Mouse (Mus musculus) heart, embryonic 10.5 days (tissue): Measurements from ENCODE around the gene Zfp61. TPM values are rescaled to one million over a fixed set of nuclear protein-coding genes. Genes with fewer than 3 reads are reported as not detected.

Experiments
- DNase-seq: peaks from one replicate; pipeline ENCODE4 v3.0.0-alpha.2; 2017; ENCODE audit warnings: low spot score
- H3K27ac ChIP-seq: fragments of 300-500 bp; sonication (generic); 2 replicates; pipeline ENCODE4 v1.5.1; 2016; ENCODE audit warnings: mild to moderate bottlenecking
- H3K27me3 ChIP-seq: fragments of 300-500 bp; sonication (generic); 2 replicates; pipeline ENCODE4 v1.6.1; 2016; ENCODE audit warnings: mild to moderate bottlenecking; ENCODE audit not compliant: poor library complexity, insufficient read depth, severe bottlenecking
- H3K36me3 ChIP-seq: fragments of 300-500 bp; sonication (generic); 2 replicates; pipeline ENCODE4 v1.6.1; 2016; ENCODE audit warnings: mild to moderate bottlenecking, moderate library complexity
- H3K4me1 ChIP-seq: fragments of 300-500 bp; sonication (generic); 2 replicates; pipeline ENCODE4 v1.6.1; 2016; ENCODE audit warnings: mild to moderate bottlenecking
- H3K4me3 ChIP-seq: fragments of 300-500 bp; sonication (generic); 2 replicates; pipeline ENCODE4 v1.5.1; 2016; ENCODE audit warnings: mild to moderate bottlenecking, moderate library complexity
- H3K9me3 ChIP-seq: fragments of 300-500 bp; sonication (generic); 2 replicates; pipeline ENCODE4 v1.6.1; 2016; ENCODE audit warnings: mild to moderate bottlenecking, moderate library complexity
- WGBS: fragments of 180-500 bp; shearing (Covaris S2); methylation state at CpG from one replicate; pipeline ENCODE4 v1.1.7; 2016; 5-methylcytosine and 5-hydroxymethylcytosine counted together
- polyA plus RNA-seq: library from polyadenylated mRNA; unstranded; fragments of >200 nt; fragmentation: Nextera tagmentation; extraction: Ambion mirVana; gene quantifications from 2 replicates; pipeline ENCODE4 v1.2.1, GENCODE M21; 2016

The Zfp61 gene
- 20.7 and 27.2 TPM in 2 replicates for polyA plus RNA-seq

DNA sequence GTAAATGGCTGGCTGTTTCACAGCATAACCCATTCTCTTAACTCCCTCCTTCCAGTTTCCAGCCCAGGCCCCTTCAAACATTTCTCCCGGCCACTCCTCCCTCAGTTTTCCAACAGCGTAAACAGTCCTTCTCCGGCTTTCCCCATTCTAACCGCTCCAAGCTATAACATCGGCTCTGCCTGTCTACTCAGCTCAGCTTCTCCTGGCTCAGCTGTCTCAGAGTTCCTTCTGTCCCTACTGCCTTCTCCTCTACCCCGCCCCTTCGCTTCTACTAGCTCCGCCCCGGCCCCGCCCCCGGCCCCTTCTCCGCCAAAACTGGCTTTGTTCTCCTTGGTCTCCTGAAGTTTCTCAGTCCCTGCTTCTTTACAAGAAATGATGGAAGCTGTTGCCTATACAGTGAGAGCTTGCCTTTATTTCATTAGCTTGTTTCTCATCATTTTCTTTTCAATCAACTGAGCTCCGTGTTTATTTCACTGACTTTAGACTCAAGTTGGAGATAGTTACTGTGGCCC, at the start of gene Zfp61:
Gene Zfp61 (minus strand): TSS at position 462 of the 512 bp plus-strand sequence.
- H3K4me3 ChIP-seq: peak within 1 kb of the TSS; percentile 83
- no peaks in the 10 kb centered on the region for H3K27me3 ChIP-seq
- H3K4me1 ChIP-seq: peaks cover 10% of the 10 kb centered on the region; the same call in 1 of the 2 replicates
- DNase-seq: peak; percentile 84
- no peaks in the 10 kb centered on the region for H3K9me3 ChIP-seq
- H3K36me3 ChIP-seq: peaks cover 33% of the 10 kb centered on the region
- H3K27ac ChIP-seq: peak within 1 kb of the TSS; percentile 62; the same call in 1 of the 2 replicates
- 2% methylated on average over 13 of the region's 13 CpGs for WGBS

DNA sequence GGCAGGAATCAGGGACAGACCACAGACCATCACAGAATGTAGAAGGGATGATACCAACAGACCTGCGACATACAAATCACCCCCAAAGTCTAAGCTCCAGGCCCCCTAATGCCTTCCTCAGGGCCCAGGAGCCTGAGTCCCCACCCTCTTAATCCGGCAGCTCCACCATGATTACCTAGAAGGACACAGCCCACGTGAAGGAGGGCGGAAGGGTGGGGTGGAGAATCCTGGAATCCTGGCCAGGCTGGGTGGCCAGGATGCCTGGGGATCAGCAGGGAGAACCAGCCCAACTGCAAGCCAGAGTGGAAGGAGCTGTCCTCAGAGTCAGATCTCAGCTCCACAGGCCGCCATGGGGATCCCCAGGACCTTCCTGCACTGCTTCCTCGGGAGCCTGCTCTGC, 47.9 kb upstream of the Zfp61 start, which contains the start of gene Lypd5:
Gene Lypd5 (plus strand): TSS at position 301 of the 400 bp plus-strand sequence.
- H3K4me3 ChIP-seq: no peak within 1 kb of the TSS
- H3K36me3 ChIP-seq: no peaks in the 10 kb centered on the region
- H3K27me3 ChIP-seq: peaks cover 19% of the 10 kb centered on the region; the same call in 1 of the 2 replicates
- no peak within 1 kb of the TSS for H3K27ac ChIP-seq
- H3K9me3 ChIP-seq: no peaks in the 10 kb centered on the region
- no peaks in the 10 kb centered on the region for H3K4me1 ChIP-seq
- DNase-seq: no peak
- 39% methylated on average over 6 of the region's 6 CpGs for WGBS

DNA sequence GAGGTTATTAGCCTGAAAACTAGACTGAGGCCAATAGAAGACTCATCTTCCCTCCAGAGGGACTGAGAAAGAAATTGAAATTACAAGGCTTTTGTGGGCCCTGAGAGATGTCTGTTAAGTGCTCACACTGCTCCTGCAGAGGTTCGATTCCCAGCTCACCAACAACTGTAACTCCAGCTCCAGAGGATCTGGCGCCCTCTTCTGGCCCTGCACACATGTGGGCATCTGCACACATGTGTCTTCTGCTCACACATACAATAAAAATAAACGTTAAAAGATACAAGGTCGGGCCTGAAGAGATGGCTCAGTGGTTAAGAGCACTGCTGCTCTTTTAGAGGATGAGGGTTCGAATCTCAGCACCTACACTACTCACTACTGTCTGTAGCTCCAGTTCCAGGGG, 45.4 kb upstream of the Zfp61 start:
- Histone ChIP-seq H3K27ac (no peak overlapping the region), H3K9me3 (no peaks in the 10 kb centered on the region), H3K4me1 (no peaks in the 10 kb centered on the region), H3K4me3 (no peak overlapping the region), H3K36me3 (no peaks in the 10 kb centered on the region), H3K27me3 (0 out of 2 replicates have a peak, but pooled peaks cover 4% of the 10 kb centered on the region)
- WGBS: 61% methylated on average over 5 of the region's 5 CpGs
- no peak for DNase-seq

DNA sequence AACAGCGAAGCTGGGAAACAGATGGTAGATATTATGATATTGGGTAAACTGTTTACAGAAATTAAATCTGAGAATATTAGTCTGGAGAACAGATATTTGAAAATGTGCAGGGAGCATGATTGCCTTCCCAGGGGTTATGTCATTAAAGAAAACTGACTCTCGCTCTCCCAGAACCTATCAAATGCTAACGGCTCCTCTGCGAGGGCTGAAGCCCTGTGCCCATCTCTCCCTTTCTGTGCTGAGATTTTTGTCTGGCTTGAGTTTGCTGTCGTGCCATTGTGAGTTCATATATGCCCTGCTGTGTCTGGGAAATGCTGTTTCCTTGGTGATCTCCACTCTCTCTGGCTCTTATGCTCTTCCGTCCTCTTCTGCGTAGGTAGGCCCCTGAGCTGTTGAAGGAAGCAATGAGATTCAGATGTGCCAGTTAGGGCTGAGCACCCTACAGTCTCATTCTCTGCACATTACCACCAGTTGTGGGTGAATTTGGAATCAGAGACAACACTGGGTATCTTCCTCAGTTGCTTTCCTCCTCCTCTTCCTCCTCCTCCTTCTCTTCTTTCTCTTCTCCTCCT, 42.8 kb upstream of the Zfp61 start:
- H3K36me3 ChIP-seq: no peaks in the 10 kb centered on the region
- H3K4me3 ChIP-seq: no peak overlapping the region
- H3K27ac ChIP-seq: no peak overlapping the region
- H3K9me3 ChIP-seq: no peaks in the 10 kb centered on the region
- no peaks in the 10 kb centered on the region for H3K4me1 ChIP-seq
- 69% methylated on average over 7 of the region's 7 CpGs for WGBS
- H3K27me3 ChIP-seq: no peaks in the 10 kb centered on the region
- no peak for DNase-seq

DNA sequence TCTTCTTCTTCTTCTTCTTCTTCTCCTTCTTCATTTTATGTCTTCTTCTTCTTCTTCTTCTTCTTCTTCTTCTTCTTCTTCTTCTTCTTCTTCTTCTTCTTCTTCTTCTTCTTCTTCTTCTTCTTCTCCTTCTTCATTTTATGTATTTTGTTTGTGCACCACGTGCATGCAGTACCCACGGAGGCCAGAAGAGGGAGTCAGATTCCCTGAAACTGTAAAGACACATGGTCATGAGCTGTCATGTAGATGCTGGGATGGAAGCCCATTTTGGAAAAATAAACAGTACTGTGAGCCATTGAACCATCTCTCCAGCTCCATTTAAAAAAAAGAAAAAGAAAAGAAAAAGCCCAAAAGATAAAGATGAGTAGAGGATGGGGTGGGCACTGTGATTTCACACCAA, 37.2 kb upstream of the Zfp61 start:
- peaks cover 18% of the 10 kb centered on the region for H3K27me3 ChIP-seq
- H3K4me1 ChIP-seq: no peaks in the 10 kb centered on the region
- DNase-seq: no peak
- H3K27ac ChIP-seq: no peak overlapping the region
- no peaks in the 10 kb centered on the region for H3K9me3 ChIP-seq
- WGBS: 37% methylated on average over 2 of the region's 2 CpGs
- no peaks in the 10 kb centered on the region for H3K36me3 ChIP-seq
- no peak overlapping the region for H3K4me3 ChIP-seq

DNA sequence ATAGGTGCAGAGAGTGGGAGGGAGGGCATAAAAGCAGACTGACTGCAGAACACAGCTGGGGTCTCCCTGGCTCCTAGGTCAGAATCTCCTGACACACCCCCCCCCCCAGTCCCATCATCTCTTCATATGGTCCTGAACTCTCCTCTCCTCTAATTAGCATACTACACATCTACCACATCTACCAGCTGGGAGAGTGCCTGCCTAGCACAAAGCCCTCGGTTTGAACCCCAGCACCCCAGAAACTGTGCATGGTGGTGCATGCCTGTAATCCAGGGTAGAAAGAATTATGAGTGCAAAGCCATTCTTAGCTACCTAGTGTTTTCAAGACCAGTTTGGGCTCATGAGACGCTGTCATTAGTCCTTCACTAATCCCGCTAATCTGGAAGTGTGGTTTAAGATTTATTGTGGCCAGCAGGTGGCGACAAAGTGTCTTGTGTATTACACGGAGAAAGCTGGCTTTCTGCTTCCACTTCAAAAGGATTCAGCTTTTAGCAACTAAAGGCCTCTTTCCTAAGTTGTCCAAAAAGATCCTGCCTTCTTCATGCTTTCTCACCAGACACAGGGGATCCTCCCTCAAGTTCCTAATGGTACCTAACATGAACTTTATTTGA, 34.8 kb upstream of the Zfp61 start:
- DNase-seq: no peak
- no peaks in the 10 kb centered on the region for H3K4me1 ChIP-seq
- no peaks in the 10 kb centered on the region for H3K9me3 ChIP-seq
- H3K4me3 ChIP-seq: no peak overlapping the region
- WGBS: 10% methylated on average over 5 of the region's 5 CpGs
- H3K36me3 ChIP-seq: no peaks in the 10 kb centered on the region
- no peak overlapping the region for H3K27ac ChIP-seq
- H3K27me3 ChIP-seq: peaks cover 26% of the 10 kb centered on the region

DNA sequence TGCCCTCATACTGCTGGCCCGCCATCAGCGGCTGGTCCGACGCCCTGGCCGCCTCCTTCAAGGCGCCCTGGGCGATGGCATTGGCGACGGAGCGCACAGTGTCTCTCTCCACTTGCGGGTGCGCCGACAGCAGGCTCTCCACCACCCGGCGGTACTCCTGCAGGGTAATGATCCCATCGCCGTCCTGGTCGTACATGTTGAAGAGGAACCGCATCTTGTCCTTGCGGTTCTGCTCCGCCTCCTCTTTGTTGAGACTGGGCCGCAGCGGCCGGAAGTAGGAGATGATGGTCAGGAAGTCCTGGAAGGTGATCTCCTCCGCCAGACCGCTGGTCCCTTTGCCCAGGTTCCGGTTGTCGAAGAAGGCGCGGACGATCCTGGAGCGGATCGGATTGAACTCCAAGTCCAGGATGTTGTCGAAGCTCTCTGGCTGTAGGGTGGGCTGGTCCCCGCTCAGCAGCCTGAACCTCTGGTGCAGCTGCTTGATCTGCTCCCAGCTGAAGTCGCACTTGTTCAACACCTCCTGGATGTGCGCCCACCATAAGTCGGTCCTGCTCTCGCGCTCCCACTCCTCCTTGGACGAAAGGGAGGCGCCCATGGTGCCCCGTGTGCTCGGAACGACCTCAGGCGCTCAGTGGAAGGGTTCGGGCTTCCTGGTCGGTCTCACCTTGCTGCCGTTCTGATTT, 32.4 kb upstream of the Zfp61 start, which contains the start of gene Tescl:
Gene Tescl (minus strand): TSS at position 633 of the 683 bp plus-strand sequence.
- no peak for DNase-seq
- H3K4me3 ChIP-seq: peak within 1 kb of the TSS; percentile 17; the same call in 1 of the 2 replicates
- WGBS: 32% methylated on average over 49 of the region's 49 CpGs

DNA sequence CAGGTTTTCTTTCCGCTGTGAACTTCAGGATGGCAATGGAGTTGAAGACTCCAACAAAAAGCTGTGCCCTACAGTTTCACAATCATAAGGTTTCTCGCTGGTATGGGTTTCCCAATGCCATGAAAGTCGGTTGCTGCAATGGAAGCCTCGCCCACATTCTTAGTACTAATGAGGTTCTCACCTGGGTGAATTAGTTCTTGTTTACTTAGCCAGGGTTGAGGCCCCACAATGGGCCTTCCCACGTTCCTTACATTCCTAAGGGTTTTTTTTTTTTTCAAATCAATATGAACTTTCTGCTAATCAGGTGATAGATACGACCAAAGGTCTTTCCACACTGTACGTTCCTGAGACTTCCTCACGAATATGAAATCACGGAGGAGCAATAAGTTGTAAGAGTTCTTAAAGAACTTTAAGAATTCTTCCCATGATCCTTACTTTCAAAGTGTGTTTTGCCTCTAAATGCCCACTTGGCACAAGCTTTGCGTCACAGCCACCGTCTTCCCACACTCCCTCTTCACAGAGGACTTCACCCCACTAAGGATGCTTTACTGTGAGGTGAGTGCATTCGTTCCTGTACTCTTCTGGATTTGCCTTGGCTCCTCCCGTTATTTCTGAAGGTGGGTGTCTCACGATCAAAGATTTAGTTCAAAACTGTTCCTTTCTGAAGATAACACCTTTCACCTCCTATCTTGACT, 26.4 kb upstream of the Zfp61 start:
- H3K9me3 ChIP-seq: no peaks in the 10 kb centered on the region
- H3K27ac ChIP-seq: no peak overlapping the region
- no peak overlapping the region for H3K4me3 ChIP-seq
- WGBS: 77% methylated on average over 14 of the region's 14 CpGs
- H3K27me3 ChIP-seq: no peaks in the 10 kb centered on the region; the same call in 1 of the 2 replicates
- no peaks in the 10 kb centered on the region for H3K4me1 ChIP-seq
- DNase-seq: no peak
- no peaks in the 10 kb centered on the region for H3K36me3 ChIP-seq

More for the DNA sequence above, 32.4 kb upstream of the Zfp61 start, which contains the start of gene Tescl:
- Histone ChIP-seq H3K36me3 (no peaks in the 10 kb centered on the region), H3K4me1 (no peaks in the 10 kb centered on the region), H3K27ac (no peak within 1 kb of the TSS), H3K9me3 (no peaks in the 10 kb centered on the region), H3K27me3 (peaks cover 26% of the 10 kb centered on the region)

DNA sequence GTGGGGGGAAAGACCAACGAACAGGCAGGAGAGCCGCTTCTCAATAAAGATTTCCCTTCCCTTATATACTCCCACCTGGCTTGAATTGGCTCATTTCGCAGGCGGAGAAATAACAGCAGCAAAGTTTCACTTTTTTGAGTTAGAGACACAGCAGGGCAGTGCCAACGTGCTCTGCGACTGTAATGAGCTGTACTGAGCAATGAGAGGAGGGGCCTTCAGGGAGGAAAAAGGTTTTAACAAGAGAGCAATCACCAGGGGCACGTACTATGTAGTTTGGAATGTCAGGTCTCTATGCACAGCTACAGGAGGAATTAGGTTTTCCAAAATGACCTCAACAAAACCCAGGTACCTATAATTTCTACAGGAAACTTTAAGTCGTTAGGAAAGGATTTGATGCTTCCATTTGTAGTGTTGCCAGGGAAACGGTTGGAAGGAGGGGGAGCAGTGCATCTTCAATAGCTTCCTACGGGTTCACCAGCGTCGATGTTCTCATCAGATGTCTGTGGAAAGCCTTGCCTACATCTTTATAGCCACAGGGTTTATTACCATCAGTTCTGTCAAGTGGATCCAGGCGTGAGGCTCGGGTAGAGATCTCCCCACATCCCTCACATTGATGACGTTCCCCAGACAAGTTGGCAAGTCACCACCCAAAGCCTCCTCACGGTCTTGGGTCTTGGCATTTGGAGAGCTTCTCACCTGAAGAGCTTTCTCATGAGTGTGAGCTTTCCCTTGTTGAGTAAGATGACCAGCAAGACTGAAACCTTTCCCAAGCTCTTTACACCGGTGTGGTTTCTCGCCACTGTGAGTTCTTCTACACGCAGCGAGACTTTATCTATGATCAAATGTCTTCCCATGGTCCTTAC, 25.5 kb upstream of the Zfp61 start:
- Histone ChIP-seq H3K9me3 (no peaks in the 10 kb centered on the region), H3K4me3 (peak overlapping the region; percentile 47), H3K27me3 (no peaks in the 10 kb centered on the region), H3K4me1 (no peaks in the 10 kb centered on the region), H3K36me3 (no peaks in the 10 kb centered on the region), H3K27ac (no peak overlapping the region)
- WGBS: 47% methylated on average over 20 of the region's 20 CpGs
- no peak for DNase-seq

DNA sequence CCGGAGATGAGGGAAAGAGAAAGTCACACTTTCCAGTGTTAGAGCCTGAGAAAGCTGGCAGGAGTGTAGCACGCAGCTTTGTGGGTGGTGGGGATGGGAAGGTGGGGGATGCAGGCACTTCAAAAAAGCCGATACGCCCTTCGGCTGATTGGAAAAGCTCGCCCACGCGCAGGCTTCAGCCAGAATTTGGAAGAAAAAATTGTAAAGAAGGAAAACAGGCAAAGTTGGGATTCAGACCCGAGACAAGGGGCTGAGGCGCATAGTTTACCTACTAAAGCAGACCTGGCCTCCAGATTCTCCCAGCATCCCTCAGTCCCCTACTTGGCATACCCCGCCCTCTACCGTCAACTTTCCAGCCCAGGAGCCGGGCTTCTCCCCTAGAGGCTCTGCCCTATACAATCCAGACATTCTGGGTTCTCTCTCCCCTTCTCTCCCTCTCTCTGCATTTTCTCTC, 24.7 kb upstream of the Zfp61 start:
- 0 out of 2 replicates have a peak overlapping the region, but pooled peaks have one; percentile 32 for H3K27ac ChIP-seq
- no peak for DNase-seq
- no peaks in the 10 kb centered on the region for H3K36me3 ChIP-seq
- H3K4me1 ChIP-seq: no peaks in the 10 kb centered on the region
- WGBS: 5% methylated on average over 13 of the region's 13 CpGs
- no peaks in the 10 kb centered on the region for H3K27me3 ChIP-seq
- no peaks in the 10 kb centered on the region for H3K9me3 ChIP-seq
- H3K4me3 ChIP-seq: peak overlapping the region; percentile 47

DNA sequence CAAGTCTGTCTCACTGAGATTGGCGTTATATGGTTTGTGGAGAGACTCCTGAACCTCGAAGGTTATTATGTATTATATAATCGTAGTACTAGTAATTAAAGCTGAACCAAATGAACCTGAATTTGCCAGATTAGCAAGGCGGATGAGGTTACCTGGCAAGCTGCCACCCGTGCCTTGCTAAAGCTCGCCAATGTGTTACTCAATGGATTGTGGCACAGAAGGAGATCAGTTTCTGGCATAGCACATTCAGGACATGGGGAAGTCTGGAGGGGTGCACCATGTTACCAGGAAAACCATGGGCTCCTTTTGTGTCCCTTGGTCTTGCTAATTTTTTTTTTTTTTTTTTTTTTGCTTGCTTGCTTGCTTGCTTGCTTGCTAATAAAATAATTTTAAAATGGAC, 24.2 kb upstream of the Zfp61 start:
- H3K9me3 ChIP-seq: no peaks in the 10 kb centered on the region
- 88% methylated on average over 6 of the region's 6 CpGs for WGBS
- peak overlapping the region; percentile 47 for H3K4me3 ChIP-seq
- no peaks in the 10 kb centered on the region for H3K4me1 ChIP-seq
- no peaks in the 10 kb centered on the region for H3K27me3 ChIP-seq
- H3K36me3 ChIP-seq: no peaks in the 10 kb centered on the region
- no peak for DNase-seq
- no peak overlapping the region for H3K27ac ChIP-seq

DNA sequence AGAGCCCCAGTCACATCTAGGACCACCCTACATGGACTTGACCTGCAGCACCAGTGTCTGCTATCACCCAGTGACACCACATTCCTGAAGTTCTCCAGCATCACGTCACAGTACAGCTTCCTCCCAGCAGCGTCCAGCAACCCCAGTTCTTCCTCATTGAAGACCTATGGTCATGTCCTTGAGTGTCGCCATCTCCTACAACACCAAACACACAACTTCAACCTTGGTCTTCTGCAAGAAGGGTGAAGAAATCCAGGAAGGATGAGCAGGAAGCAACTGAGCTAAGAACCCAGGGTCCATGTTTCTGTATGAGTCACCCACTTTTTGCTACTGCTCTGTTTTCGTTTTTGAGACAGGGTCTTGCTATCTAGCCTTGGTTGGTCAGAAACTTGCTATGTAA, 21.6 kb upstream of the Zfp61 start:
- Histone ChIP-seq H3K27me3 (0 out of 2 replicates have a peak, but pooled peaks cover 3% of the 10 kb centered on the region), H3K36me3 (no peaks in the 10 kb centered on the region), H3K4me3 (no peak overlapping the region), H3K4me1 (no peaks in the 10 kb centered on the region), H3K27ac (no peak overlapping the region), H3K9me3 (no peaks in the 10 kb centered on the region)
- 69% methylated on average over 4 of the region's 4 CpGs for WGBS
- no peak for DNase-seq
